Mouse (Mus musculus) cerebellum, adult 11-12 months (tissue): ENCODE data around the gene Gm7942.
"Not testable (repeated sequence)": the region's sequence is repeated elsewhere in the genome, so short reads cannot be mapped to it uniquely, and the experiment has no call there.

Experiments
- DNase-seq: peaks from one replicate; pipeline ENCODE4 v3.0.0; 2022

Gm7942 gene

GRCm38 (mm10) chr5:95106638-95107037 lies at the start of gene Gm7942:
Gm7942 (plus strand) TSS chr5:95106938.
- DNase-seq: not testable (repeated sequence)
